Mouse (Mus musculus) right cerebral cortex, postnatal 36 days (tissue): Measurements from ENCODE around the gene Smox.
"Not testable (repeated sequence)": the region's sequence is repeated elsewhere in the genome, so short reads cannot be mapped to it uniquely, and the experiment has no call there.

Experiments
- DNase-seq, 2 experiments: peaks; one replicate each; pipeline ENCODE4 v3.0.0; 2022; ENCODE audit warnings: low spot score in 2 of 2, mixed read lengths in 1 of 2

The Smox gene

DNA sequence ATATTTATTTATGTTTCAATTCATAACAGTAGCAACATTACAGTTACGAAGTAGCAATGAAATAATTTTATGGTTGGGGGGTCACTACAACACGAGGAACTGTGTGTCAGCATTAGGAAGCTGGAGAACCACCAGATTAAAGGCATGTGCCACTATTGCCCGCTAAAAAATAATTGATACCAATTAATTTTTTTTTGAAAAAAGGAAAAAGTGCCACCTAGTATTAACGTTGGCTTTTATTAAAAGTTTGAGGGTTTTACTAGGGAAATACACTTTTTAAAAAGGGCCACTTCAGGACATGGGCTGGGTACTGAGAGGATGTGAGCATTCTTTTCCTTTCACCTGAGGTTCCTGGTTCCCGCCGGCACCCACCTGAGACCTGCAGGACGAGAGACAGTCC, at the start of gene Smox:
Gene Smox, plus strand, starts transcription at position 301 of the 400 bp plus-strand sequence.
- no peak for DNase-seq

- DNase-seq, result no peak
These were observed 48.0 kb upstream of the Smox start for GRCm38 (mm10) chr2:131443084-131443890.

DNA sequence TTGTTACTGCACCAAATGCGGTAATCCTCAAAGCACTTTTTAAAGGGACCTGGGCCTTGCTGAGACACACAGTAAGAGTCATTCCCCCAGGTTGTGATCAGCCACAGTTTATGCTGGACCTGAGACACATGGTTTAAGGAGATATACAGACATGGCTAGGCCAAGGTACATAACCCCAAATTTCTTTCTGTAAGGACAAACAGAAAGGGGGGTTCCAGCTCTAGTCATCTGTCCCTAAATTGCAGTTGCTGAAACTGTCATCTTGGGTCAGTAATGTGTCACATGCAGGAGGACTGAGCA, 47.5 kb upstream of the Smox start:
- no peak for DNase-seq

GRCm38 (mm10) chr2:131446416-131446982, 44.8 kb upstream of the Smox start:
- DNase-seq, result no peak

DNA sequence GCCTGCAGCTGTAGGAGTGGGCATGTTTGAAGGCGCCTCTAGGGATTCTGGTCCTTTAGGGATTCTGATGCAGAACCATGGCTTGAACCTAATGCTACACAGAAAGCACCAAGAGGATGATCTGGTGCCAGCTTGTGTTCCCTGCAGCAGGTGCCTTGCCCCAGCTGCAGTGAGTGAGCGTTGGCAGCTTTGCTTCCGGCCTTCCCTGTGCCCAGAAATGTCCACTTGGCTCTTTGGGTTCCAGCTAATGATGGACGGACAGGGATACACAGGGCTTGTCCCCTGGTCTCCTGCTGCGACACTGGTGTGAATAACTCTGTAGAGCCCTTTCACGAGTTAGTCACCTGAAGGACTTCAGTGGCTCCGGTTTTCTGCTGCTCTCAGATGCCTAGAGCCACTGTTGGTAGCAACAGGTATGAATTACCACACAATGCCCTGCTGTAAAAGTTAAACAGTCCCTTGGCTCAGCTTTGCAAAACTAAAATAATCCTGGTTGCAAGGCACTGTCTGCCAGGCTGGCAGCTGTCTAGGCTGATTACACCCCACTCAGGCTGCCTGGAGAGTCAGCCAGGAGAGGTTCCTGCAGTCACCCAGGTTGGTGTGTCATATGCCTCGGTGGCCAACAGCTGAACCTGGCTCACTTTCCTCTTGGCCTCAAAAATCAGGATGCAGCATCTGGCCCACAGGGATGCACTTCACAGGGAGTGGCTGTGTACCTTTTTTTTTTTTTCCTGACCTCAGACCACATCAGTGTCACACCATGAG, 43.5 kb upstream of the Smox start:
- no peak for DNase-seq

DNA sequence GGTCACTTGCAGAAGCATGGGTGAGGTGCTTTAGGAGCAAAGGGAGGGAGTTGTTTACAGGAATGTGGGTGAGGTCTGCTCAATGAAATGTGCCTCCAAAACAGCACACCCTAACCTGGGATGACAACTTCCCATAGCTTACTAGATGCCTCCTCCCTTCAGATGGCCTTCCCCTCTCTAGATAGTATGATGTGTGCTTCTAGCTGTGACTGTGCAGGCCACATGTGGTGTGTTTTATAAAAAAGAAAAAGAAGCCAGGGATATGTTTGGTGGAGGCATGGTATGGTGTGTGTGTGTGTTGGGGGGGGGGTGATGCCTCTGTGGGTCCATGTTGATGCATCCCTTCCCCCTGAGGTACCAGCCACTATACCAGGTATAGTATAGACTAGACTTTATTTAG, 42.9 kb upstream of the Smox start:
- no peak for DNase-seq

DNA sequence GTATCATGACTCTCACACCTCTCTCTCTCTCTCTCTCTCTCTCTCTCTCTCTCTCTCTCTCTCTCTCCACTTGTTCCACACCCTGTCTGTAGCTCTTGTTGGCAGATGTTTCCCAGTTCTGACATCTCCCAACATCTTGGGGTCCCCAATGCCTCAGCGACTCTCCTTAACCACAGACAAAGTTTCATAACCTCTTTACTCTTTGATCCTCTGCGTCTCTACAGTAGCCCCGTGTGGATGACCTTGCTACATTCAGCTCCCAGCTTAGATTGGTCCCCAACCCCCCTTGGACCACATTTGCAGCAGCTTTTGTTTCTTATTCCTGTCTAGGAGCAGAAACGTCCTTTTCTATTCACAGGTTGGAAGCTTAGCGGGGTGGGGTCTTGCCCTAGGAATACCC, 41.6 kb upstream of the Smox start:
- DNase-seq, result no peak

- DNase-seq, result no peak
These were observed 40.8 kb upstream of the Smox start for GRCm38 (mm10) chr2:131450491-131450890.

DNA sequence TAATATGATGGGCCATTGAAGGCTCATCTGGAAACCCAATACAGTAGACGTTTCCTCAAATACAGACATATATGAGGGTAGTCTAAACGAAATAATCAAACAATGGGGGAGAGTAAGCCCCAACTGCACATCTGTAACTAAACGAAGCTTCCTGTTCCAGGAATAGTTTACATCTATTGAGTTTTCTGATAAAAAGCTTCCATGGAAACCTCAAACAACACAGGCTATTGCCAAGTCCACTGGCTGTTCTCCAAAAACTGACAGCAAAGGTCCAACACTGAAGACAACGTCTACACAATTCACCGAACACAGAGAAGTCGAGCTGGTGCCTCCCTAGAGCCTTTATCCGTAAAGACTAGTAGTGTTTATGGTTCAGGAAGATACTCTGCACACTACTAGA, 33.6 kb upstream of the Smox start:
- DNase-seq, result no peak

DNA sequence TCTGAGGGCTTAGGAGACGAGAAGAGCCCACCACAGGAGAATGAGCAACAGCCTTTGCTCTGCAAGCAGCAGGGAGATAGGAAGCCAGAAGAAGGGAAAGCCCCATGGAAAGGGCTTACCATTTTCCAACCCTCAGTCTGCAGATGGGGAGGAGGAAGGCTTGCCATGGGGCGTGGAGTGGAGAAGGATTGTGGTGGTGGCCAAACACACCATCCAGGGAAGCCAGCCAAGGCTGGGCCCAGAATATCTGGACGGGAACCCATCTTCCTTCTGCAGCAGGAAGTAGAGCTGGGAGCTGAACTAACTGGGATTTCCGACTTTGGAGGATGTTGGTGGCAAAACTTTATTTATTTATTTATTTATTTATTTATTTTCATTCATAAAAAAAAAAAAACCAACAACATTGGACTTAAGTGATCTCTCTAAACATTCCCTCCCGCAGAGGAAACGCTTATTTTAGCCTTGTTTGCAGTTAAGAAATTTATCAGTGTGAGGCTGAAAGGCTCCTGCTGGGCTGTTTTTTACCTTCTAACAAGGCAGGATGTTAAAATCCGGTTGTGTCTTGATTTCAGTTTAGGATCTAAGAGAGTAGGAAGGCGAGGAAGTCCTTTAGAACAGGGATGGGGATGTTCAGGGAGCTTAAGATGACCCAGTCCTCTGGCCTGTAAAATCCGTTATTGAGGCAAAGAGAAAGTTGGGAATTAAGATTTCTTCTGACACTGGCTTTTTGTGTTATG, 30.2 kb upstream of the Smox start:
- no peak for DNase-seq

GRCm38 (mm10) chr2:131462991-131463390, 28.3 kb upstream of the Smox start:
- DNase-seq, result no peak

- DNase-seq, result no peak
These were observed 27.1 kb upstream of the Smox start for GRCm38 (mm10) chr2:131464147-131464546.

DNA sequence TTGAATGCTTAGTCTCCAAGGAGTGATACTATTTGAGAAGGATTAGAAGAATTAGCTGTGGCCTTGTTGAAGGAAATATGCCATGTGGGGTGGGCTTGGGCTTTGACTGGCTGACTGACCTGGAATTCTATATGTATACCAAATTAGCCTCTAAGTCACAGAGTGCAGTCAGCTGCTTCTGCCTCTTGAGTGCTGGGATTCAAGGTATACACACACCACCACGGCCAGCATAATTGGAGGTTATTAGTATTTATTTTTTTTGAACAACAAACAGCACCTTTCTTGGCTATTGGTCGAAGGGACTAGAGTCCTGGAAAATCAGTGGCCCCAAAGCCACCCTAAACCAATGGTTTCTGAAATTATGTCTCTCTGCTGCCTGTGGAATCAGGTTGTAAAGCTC, 24.6 kb upstream of the Smox start:
- no peak for DNase-seq

GRCm38 (mm10) chr2:131469916-131470315, 21.4 kb upstream of the Smox start:
- DNase-seq, result no peak

DNA sequence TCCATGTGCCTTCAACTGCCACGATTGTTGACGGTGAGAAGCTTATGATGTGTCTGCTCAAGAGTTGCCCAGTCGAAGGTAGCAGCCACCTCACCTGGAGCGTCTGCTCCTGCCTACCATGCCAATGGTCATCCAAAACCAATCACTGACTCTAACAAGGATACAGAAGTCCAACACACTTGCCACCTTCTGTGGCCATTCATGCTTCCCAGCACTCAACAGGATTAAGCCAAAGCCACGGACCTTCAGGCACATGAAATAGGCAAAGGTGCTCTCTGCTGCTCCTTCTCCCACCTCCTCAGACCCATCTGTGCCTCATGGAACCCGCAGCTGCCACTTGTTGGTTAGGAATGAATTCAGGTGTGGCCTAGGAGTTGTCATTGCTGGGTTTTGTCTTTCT, 17.5 kb upstream of the Smox start:
- DNase-seq, result no peak

DNA sequence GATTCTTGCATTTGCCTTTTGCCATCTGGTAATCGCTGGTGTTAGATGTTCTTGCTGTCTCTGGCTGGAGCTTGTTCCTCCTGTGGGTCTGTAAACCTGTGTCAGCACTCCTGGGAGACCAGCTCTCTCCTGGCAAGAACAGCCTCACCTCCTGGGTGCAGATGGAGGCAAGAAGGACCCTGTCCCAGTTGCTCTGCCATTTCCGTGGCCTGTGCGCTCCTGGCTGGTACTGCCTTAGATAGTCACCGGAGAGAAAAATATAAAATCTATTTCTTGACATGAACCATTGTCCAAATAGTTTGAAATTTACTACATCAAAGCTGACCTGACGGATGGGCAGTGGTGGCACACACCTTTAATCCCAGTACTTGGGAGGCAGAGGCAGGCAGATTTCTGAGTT, 14.2 kb upstream of the Smox start:
- DNase-seq, result not testable (repeated sequence)

DNA sequence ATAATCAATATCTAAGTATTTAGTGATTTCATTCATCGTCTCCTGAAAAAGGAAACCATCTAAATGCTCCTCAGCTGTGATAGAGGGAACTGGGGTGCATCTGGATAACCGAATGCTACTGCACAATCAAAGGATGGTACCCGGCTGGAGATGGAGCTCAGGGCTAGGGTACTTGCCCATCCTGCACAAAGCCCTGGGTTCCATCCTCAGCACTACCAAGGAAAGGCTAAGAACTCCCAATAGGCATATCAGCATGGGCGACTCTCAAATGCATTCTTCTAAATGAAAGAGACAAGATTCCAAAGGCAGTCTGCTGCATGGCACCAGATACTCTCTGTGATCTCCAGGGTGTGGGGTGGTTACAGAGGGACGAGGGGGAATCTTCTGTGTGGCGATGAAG, 13.4 kb upstream of the Smox start:
- DNase-seq, result no peak

GRCm38 (mm10) chr2:131478349-131478748, 12.9 kb upstream of the Smox start:
- DNase-seq, result no peak

DNA sequence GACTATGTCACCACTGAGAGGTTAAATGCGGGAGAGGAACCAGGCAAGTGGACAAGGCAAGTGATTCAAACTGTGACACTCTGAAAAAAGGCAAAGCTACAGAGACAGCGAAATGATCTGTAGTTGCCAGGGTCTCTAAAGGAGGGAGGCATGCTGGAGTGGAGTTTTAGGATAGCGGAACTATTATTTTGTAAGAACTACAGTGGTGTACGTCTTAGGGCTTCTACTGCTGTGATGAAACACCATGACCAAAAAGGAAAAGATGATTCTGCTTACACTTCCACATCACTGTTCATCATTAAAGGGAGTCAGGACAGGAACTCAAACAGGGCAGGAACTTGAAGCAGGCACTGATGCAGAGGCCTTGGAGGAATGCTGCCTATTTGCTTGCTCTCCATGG, 12.4 kb upstream of the Smox start:
- DNase-seq, result no peak

- DNase-seq, result no peak
These were observed 9.6 kb upstream of the Smox start for GRCm38 (mm10) chr2:131481733-131482132.

DNA sequence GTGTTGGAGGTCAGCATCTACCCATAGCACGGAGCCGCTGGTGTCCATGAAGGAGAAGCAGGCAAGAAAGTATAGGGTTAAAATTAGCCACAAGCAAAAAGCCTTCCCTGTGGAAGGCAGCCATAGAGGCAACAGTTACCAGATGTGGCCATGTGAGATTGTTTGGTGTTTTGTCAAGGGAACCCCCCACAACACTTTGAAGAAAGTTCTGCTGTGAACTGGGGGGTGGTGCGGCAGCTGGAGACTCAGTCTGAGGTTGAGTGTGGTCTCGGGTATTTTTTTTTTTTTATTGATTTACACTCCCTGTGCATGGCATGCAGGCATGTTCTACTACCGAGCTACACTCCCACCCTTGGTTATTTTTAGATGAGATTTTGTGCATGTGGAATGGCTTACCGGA, 8.8 kb upstream of the Smox start:
- no peak for DNase-seq

- DNase-seq, result no peak
These were observed 7.7 kb upstream of the Smox start for GRCm38 (mm10) chr2:131483562-131483961.
